Mouse (Mus musculus) hindbrain, embryonic 14.5 days (tissue): ENCODE measurements around the gene Tmcc2. TPM values are rescaled to one million over a fixed set of nuclear protein-coding genes. Genes with fewer than 3 reads are reported as not detected.
"Not testable (repeated sequence)": the region's sequence is repeated elsewhere in the genome, so short reads cannot be mapped to it uniquely, and the experiment has no call there.

Experiments
- ATAC-seq: fragments of 200-750 bp; cut with Nextera tagmentation; 2 replicates; pipeline ENCODE4 v1.8.0; 2017; ENCODE audit warnings: moderate number of reproducible peaks, mild to moderate bottlenecking, moderate TSS enrichment, moderate library complexity; ENCODE audit not compliant: low FRiP score
- DNase-seq: peaks from one replicate; pipeline ENCODE4 v3.0.0-alpha.2; 2015; ENCODE audit warnings: low spot score
- H3K27ac ChIP-seq: fragments of 300-500 bp; sonication (generic); 2 replicates; pipeline ENCODE4 v1.5.1; 2014; ENCODE audit warnings: mild to moderate bottlenecking, moderate library complexity
- H3K27me3 ChIP-seq: fragments of 300-500 bp; sonication (generic); 2 replicates; pipeline ENCODE4 v1.6.1; 2014; ENCODE audit warnings: mild to moderate bottlenecking, low read length, mixed read lengths; ENCODE audit not compliant: control insufficient read depth, insufficient read depth
- H3K36me3 ChIP-seq: fragments of 300-500 bp; sonication (generic); replicated peaks from 2 replicates; pipeline ENCODE4 v1.6.1; 2014; ENCODE audit not compliant: control insufficient read depth, insufficient read depth
- H3K4me1 ChIP-seq: fragments of 300-500 bp; sonication (generic); replicated peaks from 2 replicates; pipeline ENCODE4 v1.6.1; 2014; ENCODE audit warnings: antibody characterized with exemption, low read length, mixed read lengths; ENCODE audit not compliant: control insufficient read depth, insufficient read depth
- H3K4me2 ChIP-seq: fragments of 300-500 bp; sonication (generic); replicated peaks from 2 replicates; pipeline ENCODE4 v1.6.1; 2014; ENCODE audit warnings: mild to moderate bottlenecking, moderate library complexity
- H3K4me3 ChIP-seq: fragments of 300-500 bp; sonication (generic); replicated peaks from 2 replicates; pipeline ENCODE4 v1.5.1; 2014; ENCODE audit warnings: mild to moderate bottlenecking, low read length
- H3K9ac ChIP-seq: fragments of 300-500 bp; sonication (generic); 2 replicates; pipeline ENCODE4 v1.6.1; 2014
- H3K9me3 ChIP-seq: fragments of 300-500 bp; sonication (generic); 2 replicates; pipeline ENCODE4 v1.6.1; 2016; ENCODE audit warnings: low read length; ENCODE audit not compliant: control insufficient read depth
- WGBS: fragments of 180-500 bp; shearing (Covaris S2); extraction: QIAGEN DNeasy Blood & Tissue Kit; methylation state at CpG from one replicate; pipeline ENCODE4 v1.1.7; 2014; 5-methylcytosine and 5-hydroxymethylcytosine counted together
- polyA plus RNA-seq: library from polyadenylated mRNA; unstranded; fragments of >200 nt; fragmentation: Nextera tagmentation; extraction: Ambion mirVana; gene quantifications from 2 replicates; pipeline ENCODE4 v1.2.1, GENCODE M21; 2014

Gene Tmcc2
- polyA plus RNA-seq, 1 experiment from 2014 or later: 31.0 TPM

DNA sequence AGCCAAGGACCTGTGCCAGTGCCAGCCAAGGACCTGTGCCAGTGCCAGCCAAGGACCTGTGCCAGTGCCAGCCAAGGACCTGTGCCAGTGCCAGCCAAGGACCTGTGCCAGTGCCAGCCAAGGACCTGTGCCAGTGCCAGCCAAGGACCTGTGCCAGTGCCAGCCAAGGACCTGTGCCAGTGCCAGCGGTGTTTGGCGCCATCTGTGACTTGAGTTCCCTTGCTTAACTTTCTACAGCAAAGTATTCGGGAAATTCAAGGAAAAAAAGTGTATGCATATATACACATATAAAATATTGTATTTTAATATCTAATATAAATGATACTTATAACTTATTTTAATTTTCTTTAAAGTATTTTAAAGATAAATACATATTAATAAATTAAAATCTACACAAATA, 41.5 kb downstream of the Tmcc2 start:
- not testable (repeated sequence) for DNase-seq, ATAC-seq
- WGBS: 93% methylated on average over 3 of the region's 3 CpGs

DNA sequence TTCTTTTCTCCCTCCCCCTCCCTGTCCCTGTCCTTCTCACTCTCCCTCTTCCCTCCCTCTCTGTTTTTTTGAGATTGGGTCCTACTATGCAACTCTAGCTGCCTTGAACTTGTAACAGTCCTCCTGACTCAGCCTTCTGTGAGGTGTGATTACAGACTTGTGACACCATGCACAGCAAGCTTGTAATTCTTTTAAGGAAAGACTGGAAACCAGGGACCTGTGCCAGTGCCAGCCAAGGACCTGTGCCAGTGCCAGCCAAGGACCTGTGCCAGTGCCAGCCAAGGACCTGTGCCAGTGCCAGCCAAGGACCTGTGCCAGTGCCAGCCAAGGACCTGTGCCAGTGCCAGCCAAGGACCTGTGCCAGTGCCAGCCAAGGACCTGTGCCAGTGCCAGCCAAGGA, 42.0 kb downstream of the Tmcc2 start:
- H3K9me3 ChIP-seq, H3K27ac ChIP-seq, H3K4me1 ChIP-seq, ATAC-seq, H3K4me3 ChIP-seq, H3K9ac ChIP-seq, DNase-seq, H3K27me3 ChIP-seq, H3K36me3 ChIP-seq, H3K4me2 ChIP-seq: not testable (repeated sequence)

More for the DNA sequence above, 41.5 kb downstream of the Tmcc2 start:
- not testable (repeated sequence) for H3K27me3 ChIP-seq, H3K9me3 ChIP-seq, H3K27ac ChIP-seq, H3K4me3 ChIP-seq, H3K36me3 ChIP-seq, H3K4me2 ChIP-seq, H3K4me1 ChIP-seq, H3K9ac ChIP-seq

DNA sequence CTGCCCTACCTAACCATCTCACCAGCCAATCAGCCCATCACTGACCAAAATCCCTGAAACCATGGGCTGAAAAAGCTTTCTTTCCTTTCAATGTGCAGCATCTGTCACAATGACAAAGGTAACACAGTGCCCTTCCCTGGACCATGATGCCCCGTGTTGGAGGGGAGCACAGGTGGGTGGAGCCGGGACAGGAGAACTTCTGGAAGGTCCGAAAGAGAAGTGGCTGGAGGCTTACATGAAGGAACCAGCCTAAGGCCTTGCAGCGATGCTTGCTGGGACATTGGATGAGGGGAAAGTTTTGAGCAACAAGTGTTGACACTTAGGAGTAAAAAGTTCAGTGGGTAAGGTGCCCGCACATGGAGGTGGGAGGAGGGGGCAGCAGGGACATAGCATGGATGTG, 42.7 kb downstream of the Tmcc2 start:
- Histone ChIP-seq H3K4me2 (no peak overlapping the region), H3K36me3 (no peaks in the 10 kb centered on the region), H3K4me1 (no peaks in the 10 kb centered on the region), H3K4me3 (no peak overlapping the region), H3K27me3 (no peaks in the 10 kb centered on the region), H3K9me3 (0 out of 2 replicates have a peak, but pooled peaks cover 7% of the 10 kb centered on the region), H3K27ac (no peak overlapping the region), H3K9ac (no peak overlapping the region)
- 81% methylated on average over 5 of the region's 5 CpGs for whole genome bisulfite sequencing
- no peak for DNase-seq
- ATAC-seq: no peak

DNA sequence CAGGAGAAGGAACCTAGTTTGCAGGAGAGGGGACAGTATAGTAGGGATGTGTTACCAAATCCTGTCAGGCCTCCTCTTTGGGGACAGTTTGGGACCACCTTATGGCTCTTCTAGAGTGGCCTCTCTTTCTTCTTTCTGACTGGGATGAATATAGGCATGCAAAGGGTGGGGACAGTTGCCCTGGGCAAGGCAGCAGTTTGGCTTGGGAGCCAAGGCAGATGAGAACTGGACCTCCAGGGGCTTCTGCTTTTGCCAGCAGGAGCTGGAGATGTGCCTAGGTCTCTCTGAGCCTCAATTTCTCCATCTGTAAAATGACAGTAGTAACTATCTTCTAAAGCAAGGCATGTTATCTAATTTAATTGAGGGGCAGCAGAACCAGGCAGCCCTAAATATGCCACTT, 44.1 kb downstream of the Tmcc2 start:
- no peaks in the 10 kb centered on the region for H3K27me3 ChIP-seq
- 0 out of 2 replicates have a peak, but pooled peaks cover 7% of the 10 kb centered on the region for H3K9me3 ChIP-seq
- no peak overlapping the region for H3K9ac ChIP-seq
- no peaks in the 10 kb centered on the region for H3K4me1 ChIP-seq
- no peak overlapping the region for H3K4me2 ChIP-seq
- ATAC-seq (no peak), DNase-seq (no peak)
- no peaks in the 10 kb centered on the region for H3K36me3 ChIP-seq
- no peak overlapping the region for H3K27ac ChIP-seq
- no peak overlapping the region for H3K4me3 ChIP-seq

DNA sequence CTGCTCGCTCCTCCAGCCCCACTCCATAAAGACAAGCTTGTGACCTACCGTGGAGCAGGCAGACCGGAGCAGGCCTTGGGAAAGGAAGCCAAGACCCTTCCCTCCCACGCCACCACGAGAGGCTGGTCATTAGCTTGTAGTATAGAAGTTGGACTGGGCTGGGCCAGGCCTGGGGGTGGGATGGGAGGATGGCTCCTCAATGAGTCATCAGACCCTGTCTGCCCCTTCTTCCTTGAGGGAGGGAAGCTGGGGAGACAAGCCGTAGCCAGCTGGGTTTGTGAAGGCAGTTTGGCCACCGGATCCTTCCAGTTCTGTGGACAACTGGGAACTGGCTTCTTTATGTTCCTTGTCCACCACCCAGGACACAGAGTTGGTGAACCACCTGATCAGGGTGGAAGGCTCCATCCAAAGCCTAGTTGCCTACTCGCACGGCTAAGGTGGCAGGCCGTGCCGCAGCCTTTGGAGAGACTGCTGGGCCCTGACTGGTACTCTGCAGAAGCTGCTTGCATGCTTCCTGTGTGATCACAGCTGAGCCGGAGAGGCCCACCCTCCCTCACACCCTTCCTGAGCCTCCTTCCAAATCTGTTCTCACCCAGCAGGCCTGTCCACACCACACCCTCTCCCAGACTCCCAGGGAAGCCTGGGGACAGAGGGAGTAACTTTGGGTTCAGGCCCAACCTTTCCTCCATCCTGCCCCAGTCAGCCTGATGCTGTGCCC, 44.8 kb downstream of the Tmcc2 start:
- no peak for DNase-seq
- Histone ChIP-seq H3K27ac (no peak overlapping the region), H3K27me3 (no peaks in the 10 kb centered on the region), H3K9me3 (0 out of 2 replicates have a peak, but pooled peaks cover 7% of the 10 kb centered on the region), H3K4me1 (no peaks in the 10 kb centered on the region), H3K4me3 (no peak overlapping the region), H3K4me2 (no peak overlapping the region), H3K9ac (no peak overlapping the region), H3K36me3 (no peaks in the 10 kb centered on the region)
- 86% methylated on average over 12 of the region's 12 CpGs for WGBS
- no peak for ATAC-seq

DNA sequence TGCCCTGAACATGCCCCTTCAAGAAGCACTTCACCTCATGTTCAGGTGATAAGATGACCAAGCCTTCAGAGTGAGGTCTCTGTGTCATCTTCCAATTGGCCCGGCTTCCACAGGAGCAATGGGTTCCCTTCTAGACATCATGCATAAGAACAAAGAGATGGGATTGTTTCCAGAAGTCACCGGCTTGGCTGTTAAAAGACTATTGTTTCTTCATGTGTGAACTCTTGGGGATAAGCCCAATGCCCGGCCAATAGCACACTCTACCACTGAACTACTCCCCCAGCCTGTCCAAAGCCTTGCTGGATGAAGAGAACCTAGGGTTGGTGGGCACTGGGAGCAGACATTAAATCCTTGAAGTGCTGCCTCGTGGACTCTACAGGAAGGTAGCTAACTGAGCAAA, 45.6 kb downstream of the Tmcc2 start:
- H3K27ac ChIP-seq: no peak overlapping the region
- no peak for DNase-seq
- no peak overlapping the region for H3K4me2 ChIP-seq
- no peaks in the 10 kb centered on the region for H3K9me3 ChIP-seq
- WGBS: 76% methylated on average over 4 of the region's 4 CpGs
- no peak for ATAC-seq
- H3K27me3 ChIP-seq: no peaks in the 10 kb centered on the region
- no peaks in the 10 kb centered on the region for H3K4me1 ChIP-seq
- H3K4me3 ChIP-seq: no peak overlapping the region
- no peaks in the 10 kb centered on the region for H3K36me3 ChIP-seq
- no peak overlapping the region for H3K9ac ChIP-seq

DNA sequence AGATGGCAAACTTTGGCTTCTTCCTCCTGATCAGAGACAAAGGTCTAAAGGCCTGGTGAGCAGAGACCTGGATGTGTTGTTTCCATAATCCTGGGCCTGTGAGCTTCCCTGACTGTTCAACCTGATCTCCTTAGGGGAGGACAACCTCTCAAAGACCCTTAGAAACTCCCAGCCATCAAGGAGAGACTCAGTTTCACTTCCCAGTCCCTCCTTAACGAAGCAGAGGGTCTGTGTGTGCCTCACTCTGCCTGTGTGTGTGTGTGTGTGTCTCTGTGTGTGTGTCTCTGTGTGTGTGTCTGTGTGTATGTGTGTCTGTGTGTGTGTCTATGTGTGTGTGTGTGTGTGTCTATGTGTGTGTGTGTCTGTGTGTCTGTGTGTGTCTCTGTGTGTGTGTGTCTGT, 47.4 kb downstream of the Tmcc2 start:
- no peaks in the 10 kb centered on the region for H3K4me1 ChIP-seq
- no peak overlapping the region for H3K4me3 ChIP-seq
- no peaks in the 10 kb centered on the region for H3K36me3 ChIP-seq
- WGBS: 100% methylated on average over 1 of the region's 1 CpGs
- ATAC-seq: no peak
- H3K9ac ChIP-seq: no peak overlapping the region
- H3K27ac ChIP-seq: no peak overlapping the region
- H3K9me3 ChIP-seq: no peaks in the 10 kb centered on the region
- no peak for DNase-seq
- no peaks in the 10 kb centered on the region for H3K27me3 ChIP-seq
- H3K4me2 ChIP-seq: no peak overlapping the region

DNA sequence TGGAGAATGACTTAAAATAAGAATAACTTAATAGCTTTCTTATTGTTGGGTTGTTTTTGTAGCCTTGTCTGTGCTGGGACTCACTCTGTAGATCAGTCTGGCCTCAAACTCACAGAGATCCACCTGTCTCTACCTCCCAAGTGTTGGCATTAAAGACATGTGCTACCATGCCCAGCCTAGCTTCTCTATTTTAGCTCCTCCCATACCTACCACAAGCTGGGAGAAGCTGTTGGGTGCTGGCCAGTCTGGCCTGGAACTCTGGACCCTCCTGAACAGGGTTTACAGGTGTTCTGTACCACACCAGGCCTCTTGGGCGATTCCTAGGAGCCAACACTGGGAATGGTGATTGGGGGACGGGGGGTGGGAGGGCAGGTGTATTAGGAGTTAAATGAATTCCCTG, 47.9 kb downstream of the Tmcc2 start:
- H3K36me3 ChIP-seq: no peaks in the 10 kb centered on the region
- H3K4me3 ChIP-seq: no peak overlapping the region
- ATAC-seq (no peak), DNase-seq (no peak)
- no peaks in the 10 kb centered on the region for H3K9me3 ChIP-seq
- H3K4me1 ChIP-seq: no peaks in the 10 kb centered on the region
- WGBS: 86% methylated on average over 2 of the region's 2 CpGs
- no peak overlapping the region for H3K27ac ChIP-seq
- H3K4me2 ChIP-seq: no peak overlapping the region
- H3K27me3 ChIP-seq: no peaks in the 10 kb centered on the region
- no peak overlapping the region for H3K9ac ChIP-seq

DNA sequence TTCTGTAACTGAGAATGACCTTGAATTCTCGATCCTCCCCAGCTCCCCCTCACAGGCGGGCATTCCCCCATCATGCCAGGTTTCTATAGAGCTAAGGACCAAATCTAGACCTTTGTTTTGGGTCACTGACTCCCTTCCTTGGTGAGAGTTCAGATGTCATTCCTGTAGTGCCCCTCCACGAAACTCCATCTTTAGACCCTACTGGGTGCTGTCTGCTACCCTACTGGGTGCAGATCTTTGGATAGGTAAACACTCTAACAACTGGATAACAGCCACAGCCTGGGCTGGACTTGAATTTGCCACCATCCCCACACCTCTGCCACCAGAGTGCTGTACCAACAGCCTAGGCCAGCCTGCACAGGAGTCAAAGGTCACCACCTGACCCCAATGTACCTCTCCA, 48.6 kb downstream of the Tmcc2 start:
- no peak for ATAC-seq
- H3K9me3 ChIP-seq: no peaks in the 10 kb centered on the region
- no peaks in the 10 kb centered on the region for H3K4me1 ChIP-seq
- H3K36me3 ChIP-seq: no peaks in the 10 kb centered on the region
- no peak overlapping the region for H3K27ac ChIP-seq
- no peak overlapping the region for H3K4me3 ChIP-seq
- 75% methylated on average over 3 of the region's 3 CpGs for WGBS
- no peak for DNase-seq
- H3K27me3 ChIP-seq: no peaks in the 10 kb centered on the region
- no peak overlapping the region for H3K4me2 ChIP-seq
- H3K9ac ChIP-seq: no peak overlapping the region
